Mouse (Mus musculus) MEL (cell line): Measurements from ENCODE around the gene Abhd8.

Experiments
- CTCF ChIP-seq, 3 experiments: IDR thresholded peaks in 2 of 3; conservative IDR thresholded peaks in 1 of 3; 2 replicates each; pipeline ENCODE4 v1.5.1; 2011 to 2012; ENCODE audit warnings: low read length in 3 of 3, low read depth in 2 of 3, mild to moderate bottlenecking in 2 of 3, improper control_type of control experiment in 1 of 3, inconsistent platforms in 1 of 3, mixed read lengths in 1 of 3, moderate library complexity in 1 of 3; ENCODE audit not compliant: control insufficient read depth in 1 of 3, insufficient read depth in 1 of 3, poor library complexity in 1 of 3, severe bottlenecking in 1 of 3
- ELF1 ChIP-seq: IDR thresholded peaks from 2 replicates; pipeline ENCODE4 v1.6.1; 2014; ENCODE audit warnings: low read depth, mild to moderate bottlenecking, inconsistent platforms, low read length, improper control_type of control experiment, moderate library complexity
- EP300 ChIP-seq, 2 experiments: IDR thresholded peaks; 2 replicates each; pipeline ENCODE4 v1.6.1; 2011; ENCODE audit warnings: improper control_type of control experiment in 2 of 2, low read length in 2 of 2, low read depth in 1 of 2, mild to moderate bottlenecking in 1 of 2
- MAZ ChIP-seq: IDR thresholded peaks from 2 replicates; pipeline ENCODE4 v1.6.1; 2012; ENCODE audit warnings: low read depth, mild to moderate bottlenecking, inconsistent platforms, low read length, improper control_type of control experiment
- MEF2A ChIP-seq: IDR thresholded peaks from 2 replicates; pipeline ENCODE4 v1.6.1; 2014; ENCODE audit warnings: low read depth, mild to moderate bottlenecking, inconsistent platforms, low read length, improper control_type of control experiment; ENCODE audit not compliant: poor library complexity, insufficient replicate concordance, severe bottlenecking; ENCODE audit errors: extremely low read depth
- POLR2A ChIP-seq, 2 experiments: IDR thresholded peaks; 2 replicates each; pipeline ENCODE4 v1.6.1; 2011 to 2012; ENCODE audit warnings: low read length in 2 of 2, mild to moderate bottlenecking in 2 of 2, control low read depth in 1 of 2, improper control_type of control experiment in 1 of 2, low read depth in 1 of 2, moderate library complexity in 1 of 2; ENCODE audit not compliant: control insufficient read depth in 1 of 2, insufficient read depth in 1 of 2, poor library complexity in 1 of 2
- POLR2AphosphoS5 ChIP-seq: IDR thresholded peaks from 2 replicates; pipeline ENCODE4 v1.6.1; 2012; ENCODE audit warnings: low read depth, borderline replicate concordance, mild to moderate bottlenecking, inconsistent platforms, low read length, moderate library complexity, mixed read lengths
- RAD21 ChIP-seq: IDR thresholded peaks from 2 replicates; pipeline ENCODE4 v1.6.1; 2011; ENCODE audit warnings: mild to moderate bottlenecking, low read depth, low read length, improper control_type of control experiment
- RCOR1 ChIP-seq: IDR thresholded peaks from 2 replicates; pipeline ENCODE4 v1.6.1; 2012; ENCODE audit warnings: low read depth, mild to moderate bottlenecking, inconsistent platforms, low read length, improper control_type of control experiment
- TAL1 ChIP-seq: IDR thresholded peaks from 2 replicates; pipeline ENCODE4 v1.6.1; 2012; ENCODE audit warnings: mild to moderate bottlenecking, inconsistent platforms, low read length, moderate library complexity, mixed read lengths
- USF2 ChIP-seq, 2 experiments: IDR thresholded peaks; 2 replicates each; pipeline ENCODE4 v1.6.1; 2011 to 2012; ENCODE audit warnings: improper control_type of control experiment in 2 of 2, low read length in 2 of 2, borderline replicate concordance in 1 of 2, inconsistent platforms in 1 of 2, low read depth in 1 of 2, mild to moderate bottlenecking in 1 of 2; ENCODE audit not compliant: insufficient read depth in 1 of 2
- ZMIZ1 ChIP-seq: IDR thresholded peaks from 2 replicates; pipeline ENCODE4 v1.6.1; 2012; ENCODE audit warnings: low read depth, mild to moderate bottlenecking, inconsistent platforms, low read length, improper control_type of control experiment, moderate library complexity

- TF ChIP-seq TAL1 = no peak
- TF ChIP-seq POLR2A (IDR thresholded peaks at IDR 0.05; ENCODE audit: control insufficient read depth in 1 of 2, insufficient read depth in 1 of 2, low read depth in 1 of 2, low read length in 2 of 2, poor library complexity in 1 of 2) = no peak
- no peak for TF ChIP-seq MAZ
- no peak for TF ChIP-seq EP300 (IDR thresholded peaks at IDR 0.05; ENCODE audit: low read depth in 1 of 2, low read length in 2 of 2)
- TF ChIP-seq CTCF (IDR thresholded peaks at IDR 0.05 in 2 of 3, conservative IDR thresholded peaks at IDR 0.05 in 1 of 3; ENCODE audit: control insufficient read depth in 1 of 3, insufficient read depth in 1 of 3, low read depth in 2 of 3, low read length in 3 of 3, poor library complexity in 1 of 3, severe bottlenecking in 1 of 3) = no peak
- TF ChIP-seq RCOR1 = no peak
- TF ChIP-seq USF2 (IDR thresholded peaks at IDR 0.05; ENCODE audit: borderline replicate concordance in 1 of 2, insufficient read depth in 1 of 2, low read depth in 1 of 2, low read length in 2 of 2) = no peak
- no peak for TF ChIP-seq MEF2A
- TF ChIP-seq RAD21 = no peak
- TF ChIP-seq POLR2AphosphoS5 = no peak
- TF ChIP-seq ZMIZ1 = no peak
- TF ChIP-seq ELF1 = no peak
Measured at GRCm38 (mm10) chr8:71422121-71422520, 41.3 kb downstream of the Abhd8 start.
